Mouse (Mus musculus): ENCODE data around the gene Pygo2.

Pygo2 gene

DNA sequence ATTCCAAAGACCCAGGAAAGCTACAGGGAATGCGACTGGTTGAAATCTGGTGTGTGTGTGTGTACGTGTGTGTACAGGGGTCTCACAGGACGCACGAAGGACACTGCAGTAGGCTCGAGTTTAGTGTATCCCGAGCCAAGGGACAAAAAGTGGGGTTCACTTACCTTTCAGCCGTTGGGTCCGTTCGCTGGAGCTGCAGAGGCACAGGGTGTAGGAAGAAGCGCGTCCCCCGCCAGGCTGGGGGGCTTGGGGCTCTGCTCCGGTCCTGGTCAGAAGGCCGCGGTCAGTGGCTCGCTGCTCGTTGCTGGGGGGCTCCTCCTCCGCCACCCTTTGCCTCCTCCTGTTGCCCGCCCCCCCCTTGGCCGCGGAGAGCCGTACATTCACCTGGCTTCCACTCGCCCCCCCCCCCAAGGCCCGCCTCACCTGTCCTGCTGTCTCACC is 37.1 kb upstream of the Pygo2 start:
- peak; percentile 35 for DNase-seq (ENCODE audit: low spot score)

DNA sequence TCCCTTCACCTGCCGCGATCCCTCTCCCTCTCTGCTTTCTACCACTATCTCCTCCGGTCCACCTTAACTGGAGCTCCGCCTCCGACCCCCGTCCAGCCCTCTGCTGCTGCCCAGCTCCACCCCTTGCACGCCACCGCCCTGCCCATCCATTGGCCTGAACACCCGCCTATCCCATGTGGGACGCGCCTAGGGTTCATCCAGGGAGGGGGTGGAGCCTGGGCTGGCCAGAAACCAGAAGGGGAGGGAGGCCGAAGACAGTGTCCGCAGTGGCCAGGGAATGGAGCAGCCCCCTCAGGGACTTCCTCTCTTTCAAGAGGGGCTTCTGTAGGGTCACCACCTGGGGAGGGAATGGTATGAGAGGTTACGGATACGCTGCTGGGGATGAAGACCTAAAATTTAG is 36.4 kb upstream of the Pygo2 start:
- peak; percentile 98 for DNase-seq (ENCODE audit: low spot score)

DNA sequence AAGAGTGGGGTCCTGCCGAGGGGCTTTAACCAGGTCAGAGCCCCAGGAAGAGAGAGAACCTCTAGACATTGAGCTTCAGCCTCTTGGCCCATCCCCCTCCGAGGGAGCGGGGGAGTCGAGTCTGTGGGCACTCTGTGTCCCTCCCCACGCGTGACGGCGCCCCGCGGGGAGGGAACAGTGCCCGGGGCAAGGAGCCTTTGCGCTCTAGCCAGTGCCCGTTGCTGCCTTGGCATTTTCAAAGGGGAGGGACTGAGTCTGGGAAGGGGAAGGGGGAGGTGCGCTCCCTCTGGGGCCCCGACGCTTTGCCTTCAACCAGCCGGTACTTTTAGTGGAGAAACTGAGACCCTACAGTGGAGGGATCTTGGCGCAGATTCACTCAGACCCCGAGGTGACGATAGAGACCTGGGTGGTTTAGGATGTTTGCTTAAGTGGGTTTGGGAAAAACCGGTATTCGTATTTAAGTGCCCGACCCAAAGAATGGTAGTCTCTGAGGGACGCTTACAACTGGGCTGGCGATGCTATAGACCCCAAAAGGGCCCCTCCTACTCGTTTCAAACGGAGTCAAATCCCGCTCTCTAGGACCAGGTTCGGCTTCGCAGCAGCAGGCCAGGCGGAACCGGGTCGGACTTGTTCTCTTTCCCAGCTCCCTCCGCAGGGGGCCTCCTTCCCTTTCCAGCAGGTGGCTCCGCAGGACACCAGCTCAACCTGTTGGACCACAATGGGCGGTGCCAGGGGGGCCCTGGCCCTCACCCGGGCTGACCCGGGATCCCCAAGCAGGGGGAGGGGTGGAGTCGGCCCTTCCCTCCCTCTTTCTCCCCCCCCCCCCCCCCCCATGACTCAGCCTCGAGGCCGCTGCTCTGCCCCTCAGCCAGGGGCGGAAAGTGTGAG is 35.8 kb upstream of the Pygo2 start, which contains the start of gene Zbtb7b:
TSS of gene Zbtb7b (minus strand) at position 771 of the 888 bp plus-strand sequence.
- DNase-seq (ENCODE audit: low spot score) = peak; percentile 83

DNA sequence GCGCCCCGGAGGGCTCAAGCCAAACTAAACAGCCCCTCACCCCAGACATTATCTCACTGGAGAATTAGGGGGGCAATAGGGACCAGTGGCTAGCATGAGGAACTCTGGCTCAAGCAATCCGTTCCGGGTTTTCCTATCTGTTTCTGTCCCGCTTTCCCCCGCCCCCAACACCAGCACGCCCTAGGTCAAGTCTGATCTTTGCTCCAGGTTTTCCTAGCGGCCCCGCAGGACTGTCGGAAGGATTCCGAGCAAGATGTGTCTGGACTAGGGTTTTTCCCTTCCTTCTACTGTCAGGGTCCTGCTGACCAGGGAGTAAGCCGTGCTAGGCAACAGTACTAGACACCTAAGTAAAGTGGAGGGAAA is 35.1 kb upstream of the Pygo2 start:
- peak; percentile 68 for DNase-seq (ENCODE audit: low spot score)

DNA sequence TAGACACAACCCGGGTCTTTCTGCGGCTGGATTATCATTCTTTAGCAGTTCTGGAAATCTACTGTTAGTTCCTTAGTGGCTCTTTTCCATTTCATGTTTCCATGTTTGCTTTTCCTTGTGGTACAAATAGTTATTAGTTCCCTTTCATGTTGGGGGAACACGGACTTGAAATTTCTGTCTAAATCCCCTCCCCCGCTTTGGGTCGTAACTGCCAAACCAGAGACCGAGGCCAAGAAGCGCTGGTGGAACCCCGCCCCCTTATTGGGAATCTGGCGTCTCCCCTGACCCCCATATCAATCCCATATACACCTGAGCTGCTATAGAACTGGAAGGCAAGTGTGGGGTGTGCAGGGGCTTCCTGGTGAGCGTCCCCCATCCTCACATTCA is 34.6 kb upstream of the Pygo2 start:
- DNase-seq (ENCODE audit: low spot score) = no peak

DNA sequence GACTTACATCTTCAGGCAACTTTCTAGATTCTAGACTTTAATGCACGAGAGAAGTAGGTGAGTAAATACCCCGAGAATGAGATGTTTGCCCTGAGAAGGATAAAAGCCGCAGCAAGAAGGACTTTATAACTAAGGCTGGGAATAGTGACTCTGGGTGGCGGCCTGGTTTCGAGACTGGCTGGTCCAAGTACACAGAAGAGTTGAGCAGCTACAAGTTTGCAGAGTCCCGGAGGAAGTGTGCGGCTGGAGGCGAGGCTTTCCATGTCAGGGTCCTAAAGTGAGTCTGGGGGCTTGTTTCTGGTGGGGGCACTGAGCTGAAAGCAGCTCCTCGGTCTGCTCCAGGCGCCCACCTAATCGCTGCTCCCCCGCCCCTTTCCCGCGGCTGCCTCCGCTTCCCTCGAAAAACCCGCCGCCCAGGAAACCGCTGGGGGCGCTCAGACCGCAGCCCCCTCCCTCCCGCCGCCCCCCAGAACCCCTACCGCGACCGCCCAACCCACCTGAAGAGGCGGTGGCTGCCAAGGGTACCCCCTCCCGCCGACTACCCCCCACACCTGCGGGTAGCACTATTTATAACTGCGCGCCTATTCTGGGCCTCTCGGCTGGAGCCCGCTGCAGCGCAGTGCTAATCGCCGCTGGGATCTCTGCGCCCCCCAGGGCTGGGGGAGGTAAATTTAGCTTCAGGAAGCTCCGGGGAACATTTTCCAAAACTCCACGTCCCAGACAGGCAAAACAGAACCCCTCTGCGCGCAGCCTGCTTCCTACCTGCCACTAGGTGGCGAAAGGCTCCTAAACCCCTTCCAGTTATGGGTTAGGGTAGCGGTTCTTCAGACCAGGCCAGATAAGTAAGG is 34.0 kb upstream of the Pygo2 start:
- peak; percentile 55 for DNase-seq (ENCODE audit: low spot score)

DNA sequence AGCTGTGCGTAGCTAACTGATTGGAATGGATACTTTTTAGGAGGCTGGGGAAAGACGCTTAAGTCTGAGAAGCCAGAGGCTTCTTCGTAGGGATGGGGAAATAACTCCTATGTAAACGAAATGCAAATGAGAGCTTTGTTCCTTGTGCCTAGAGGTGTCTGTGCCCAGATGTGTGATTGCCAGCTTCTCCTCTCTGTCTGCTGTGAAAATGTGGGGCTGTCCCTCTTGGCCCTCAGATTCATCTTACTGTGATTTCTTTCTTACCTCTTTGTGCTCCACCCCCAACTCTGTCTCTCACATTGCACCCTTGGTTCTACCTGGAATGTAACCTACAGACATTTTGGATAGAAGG is 33.4 kb upstream of the Pygo2 start:
- no peak for DNase-seq (ENCODE audit: low spot score)

DNA sequence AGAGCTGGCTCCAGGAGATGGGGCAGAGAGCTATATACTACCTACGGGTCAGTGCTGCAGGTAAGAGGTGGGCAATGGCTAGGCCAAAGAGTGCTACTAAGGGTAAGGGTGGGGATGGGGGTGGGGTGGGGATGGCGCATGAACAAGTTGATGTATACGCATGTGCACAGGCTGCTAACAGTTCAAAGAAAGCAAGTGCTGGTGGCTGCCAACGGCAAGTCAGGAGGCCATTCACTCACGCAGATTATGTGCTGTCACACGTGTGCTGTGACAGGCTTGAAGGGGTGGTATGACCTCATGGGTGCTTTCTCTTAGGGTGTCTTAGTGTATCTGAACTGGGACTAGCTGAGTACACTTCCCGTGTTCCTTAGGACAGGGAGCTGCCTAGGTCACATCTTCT is 28.7 kb upstream of the Pygo2 start:
- no peak for DNase-seq (ENCODE audit: low spot score)

DNA sequence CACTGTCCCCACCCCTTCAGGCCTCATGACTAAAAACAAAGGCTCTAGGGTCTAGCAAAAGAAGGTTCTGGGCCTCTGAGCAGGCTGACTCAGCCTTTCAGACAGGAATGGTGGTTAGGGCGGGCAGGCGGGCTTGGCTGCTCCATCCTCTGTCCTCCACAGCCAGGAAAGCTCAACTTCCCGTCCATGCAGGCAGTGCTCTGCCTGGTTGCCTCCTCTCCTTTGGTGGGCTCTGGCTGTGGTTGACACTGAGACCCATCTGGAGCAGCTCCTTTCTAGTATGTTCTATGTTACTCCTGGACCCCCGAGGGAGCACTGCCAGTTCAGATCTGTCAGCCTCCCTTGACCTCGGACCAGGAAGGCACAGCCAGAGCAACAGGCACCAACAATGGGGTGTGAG is 27.3 kb upstream of the Pygo2 start, which contains the start of gene Lenep:
TSS of gene Lenep (minus strand) at position 101 of the 400 bp plus-strand sequence.
- no peak for DNase-seq (ENCODE audit: low spot score)

DNA sequence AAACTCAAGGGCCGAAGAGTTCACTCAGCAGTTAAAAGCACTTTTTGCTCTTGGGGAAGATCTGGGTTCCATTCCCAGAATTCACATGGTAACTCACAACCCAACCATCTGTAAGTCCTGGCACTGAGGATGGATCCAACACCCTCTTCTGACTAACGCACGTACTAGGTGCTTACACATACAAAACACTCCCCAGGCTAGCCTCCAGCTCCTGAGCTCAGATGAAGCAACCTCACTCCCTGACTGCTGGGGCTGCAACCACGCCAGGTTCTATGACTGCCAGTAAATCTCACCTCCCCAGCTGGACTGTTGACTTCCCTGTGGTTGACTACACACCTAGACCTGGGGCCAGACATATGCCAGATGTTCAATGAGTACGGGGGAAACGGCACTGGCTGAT is 23.1 kb upstream of the Pygo2 start:
- DNase-seq (ENCODE audit: low spot score) = no peak

DNA sequence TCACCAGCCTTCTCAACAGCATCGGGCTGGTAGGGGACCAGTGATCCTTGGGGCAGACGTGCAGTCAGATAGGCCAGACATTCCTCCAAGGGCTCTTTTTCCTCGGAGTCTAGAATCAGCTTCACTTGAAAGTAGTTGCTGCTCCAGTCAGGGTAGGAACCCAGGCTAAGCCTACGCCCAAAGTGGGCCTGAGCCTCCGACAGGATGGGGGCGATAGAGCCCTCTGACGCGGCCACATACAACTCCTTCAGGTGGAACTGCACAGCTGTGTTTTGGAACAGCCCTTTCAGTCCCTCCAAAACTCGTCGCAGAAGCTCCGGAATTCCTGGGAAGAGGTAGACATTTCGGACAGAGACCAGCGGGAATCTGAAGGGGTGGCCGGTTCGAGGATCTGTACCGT is 21.6 kb upstream of the Pygo2 start:
- no peak for DNase-seq (ENCODE audit: low spot score)

DNA sequence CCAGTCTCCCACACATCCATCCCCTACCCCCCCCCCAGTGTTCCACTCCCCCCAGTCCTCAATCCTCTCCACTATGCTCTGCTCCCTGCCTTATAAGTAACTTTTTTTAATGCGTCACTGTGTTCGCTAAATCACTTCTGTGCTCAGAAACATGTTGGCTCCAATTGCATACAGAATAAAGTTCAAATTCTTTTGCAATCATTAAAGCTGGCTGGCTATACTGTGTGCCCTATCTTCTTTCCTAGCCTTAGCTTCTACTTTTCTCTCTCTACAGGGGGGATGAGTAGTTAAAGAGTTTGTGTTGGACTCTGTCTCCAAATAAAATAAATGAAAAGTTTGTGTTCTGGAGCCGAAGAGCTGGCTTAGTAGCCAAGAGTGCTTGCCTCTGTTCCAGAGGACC is 20.3 kb upstream of the Pygo2 start:
- DNase-seq (ENCODE audit: low spot score) = no peak

DNA sequence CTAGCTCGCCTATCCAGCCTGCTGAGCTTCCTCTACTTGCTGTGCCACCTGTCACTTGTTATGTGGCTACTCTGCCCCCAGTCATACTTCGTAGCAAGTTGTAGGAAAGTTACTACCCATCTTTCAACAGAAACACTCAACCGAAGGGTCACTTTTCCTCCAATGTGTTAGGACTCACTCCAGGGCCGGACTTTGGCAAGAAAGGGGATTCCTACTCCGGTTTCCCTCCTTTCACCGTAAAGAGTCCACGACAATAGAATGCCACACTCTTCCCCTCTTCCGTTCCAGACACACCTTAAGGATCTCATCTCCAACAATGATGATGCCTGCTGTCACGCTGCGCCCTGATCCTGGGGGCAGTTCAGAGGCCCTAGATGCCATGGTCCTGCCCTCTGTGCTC is 19.1 kb upstream of the Pygo2 start:
- DNase-seq (ENCODE audit: low spot score) = no peak

DNA sequence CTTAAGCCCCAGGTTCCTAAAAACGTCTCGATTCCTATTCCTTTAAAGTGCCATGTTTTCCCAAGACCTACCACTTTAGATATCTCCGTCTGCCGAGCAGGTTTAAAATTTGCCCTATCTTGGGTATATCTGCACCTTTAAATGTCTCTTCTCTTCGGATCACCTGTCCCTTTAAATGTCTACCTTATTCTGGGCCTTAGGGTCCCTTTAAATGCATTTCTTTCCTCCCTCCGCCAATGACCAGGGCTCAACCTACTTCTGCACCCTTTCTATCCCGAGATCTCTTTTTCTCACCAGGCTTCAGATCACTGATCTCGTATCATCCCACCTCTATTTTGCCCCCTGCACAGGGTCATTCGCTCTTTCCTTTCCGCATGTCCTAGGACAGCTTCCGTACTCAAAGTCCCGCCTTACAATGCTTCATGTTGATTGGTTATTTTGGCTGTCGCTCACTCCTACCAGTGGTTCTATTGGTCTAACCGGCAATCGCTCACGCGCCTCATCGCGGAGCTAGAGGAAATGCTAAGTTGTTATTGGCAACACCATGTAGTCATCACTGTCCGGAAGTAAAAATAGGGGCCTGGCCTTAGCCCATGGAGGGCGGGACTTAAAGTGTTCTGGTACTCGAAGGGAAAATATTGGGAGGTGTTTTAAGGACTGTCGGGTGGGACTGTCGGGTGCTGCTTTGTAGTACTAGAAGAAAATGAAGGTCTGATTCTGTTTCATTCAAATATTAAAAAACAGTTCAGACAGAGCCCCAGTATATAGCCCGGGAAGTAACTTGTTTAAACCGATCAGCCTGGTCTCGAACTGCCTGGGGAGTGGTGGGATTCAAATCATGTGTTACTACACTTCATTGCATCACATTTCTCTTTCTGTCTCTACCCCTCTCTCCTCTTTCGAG is 18.3 kb upstream of the Pygo2 start, which contains the start of gene Flad1:
TSS of gene Flad1 (minus strand) at position 381 of the 904 bp plus-strand sequence.
- DNase-seq (ENCODE audit: low spot score) = peak; percentile 93

DNA sequence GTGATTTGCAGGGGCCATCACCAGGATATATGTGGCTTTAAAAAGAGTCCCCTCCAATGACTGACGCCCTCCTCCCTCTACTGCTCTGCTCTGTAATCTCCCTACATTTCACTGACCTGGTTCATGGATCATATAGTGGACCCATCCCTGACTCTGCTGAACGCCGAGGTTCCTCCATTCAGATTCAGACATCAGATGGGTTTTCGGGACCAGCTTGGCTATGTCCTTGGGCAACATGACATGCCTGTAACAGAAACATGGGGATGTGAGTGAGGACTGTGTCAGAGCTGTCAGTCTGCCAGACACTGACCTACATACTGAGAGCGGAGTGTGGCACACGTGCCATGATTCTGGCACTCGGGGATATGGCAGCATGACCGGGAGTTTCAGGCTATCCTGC is 13.9 kb upstream of the Pygo2 start:
- no peak for DNase-seq (ENCODE audit: low spot score)

DNA sequence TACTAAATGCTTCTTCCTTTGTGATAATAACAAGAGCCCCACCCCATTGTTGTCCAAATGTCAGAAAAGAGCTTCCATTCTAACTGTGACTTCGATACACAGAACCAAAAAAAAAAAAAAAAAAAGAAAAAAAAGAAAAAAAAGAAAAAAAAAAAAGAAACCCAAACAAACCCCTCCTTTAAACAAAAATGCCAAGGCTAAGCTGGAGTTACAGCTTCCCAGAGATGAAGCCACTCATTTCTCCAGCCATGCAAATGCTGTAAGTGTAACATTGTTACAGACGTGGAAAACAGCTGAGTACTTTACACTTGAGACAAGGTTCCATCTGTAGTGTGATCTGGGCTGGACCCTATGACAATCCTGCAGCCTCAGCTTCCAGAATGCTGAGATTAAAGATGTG is 12.9 kb upstream of the Pygo2 start:
- DNase-seq (ENCODE audit: low spot score) = no peak

DNA sequence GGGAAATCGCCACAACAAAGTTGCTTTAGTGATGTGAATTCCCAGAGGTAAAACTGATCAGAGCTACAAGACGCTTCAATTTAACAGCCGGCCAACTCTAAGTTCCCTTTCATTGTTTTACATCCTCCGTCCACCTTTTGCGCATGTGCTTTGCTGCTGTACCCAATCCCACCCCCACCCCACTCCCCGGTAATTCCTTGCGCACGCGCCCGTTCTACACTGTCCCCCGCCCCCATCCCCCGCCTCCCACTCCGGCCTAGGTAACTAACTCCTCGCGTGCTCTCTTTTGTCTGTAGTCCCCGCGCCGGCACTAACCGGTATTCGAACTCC is 12.2 kb upstream of the Pygo2 start:
- DNase-seq (ENCODE audit: low spot score) = no peak

DNA sequence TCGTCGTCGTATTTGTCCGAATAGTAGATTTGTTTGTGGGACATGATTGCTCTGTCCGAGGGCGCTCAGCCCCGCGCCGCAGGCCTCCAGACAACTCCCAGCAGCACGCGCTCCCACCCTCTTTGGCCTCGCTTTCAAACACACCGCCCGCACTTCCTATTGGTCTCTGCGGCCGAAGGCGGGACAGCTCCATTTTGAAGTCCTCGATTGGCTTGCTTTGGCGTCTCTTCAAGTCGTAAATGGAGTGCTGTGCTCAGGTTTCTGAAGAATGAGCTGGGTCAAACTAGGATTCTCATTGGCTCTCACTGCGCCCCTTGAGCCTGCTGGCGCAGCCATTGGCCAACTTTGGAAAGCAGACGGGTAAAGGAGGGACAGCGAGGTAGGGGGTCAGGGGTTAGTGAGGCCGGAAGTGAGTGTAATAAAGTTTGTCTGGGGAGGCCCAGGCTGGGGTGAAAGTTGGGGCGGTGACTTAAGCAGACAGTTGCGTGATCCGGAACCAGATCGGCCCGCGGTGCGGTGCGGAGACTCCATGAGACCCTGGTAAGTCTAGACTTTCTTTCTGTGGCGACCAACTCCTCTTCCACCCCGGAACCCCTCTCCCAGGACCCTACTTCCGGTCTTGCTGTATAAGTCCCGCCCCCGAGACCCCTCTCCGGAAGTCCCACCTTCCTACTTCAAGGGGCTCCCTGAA is 11.7 kb upstream of the Pygo2 start, which contains the start of the genes Cks1b and Shc1:
TSS of gene Cks1b (minus strand) at position 214 of the 691 bp plus-strand sequence.
TSS of gene Shc1 (plus strand) at position 274 of the 691 bp plus-strand sequence.
- peak; percentile 83 for DNase-seq (ENCODE audit: low spot score)

DNA sequence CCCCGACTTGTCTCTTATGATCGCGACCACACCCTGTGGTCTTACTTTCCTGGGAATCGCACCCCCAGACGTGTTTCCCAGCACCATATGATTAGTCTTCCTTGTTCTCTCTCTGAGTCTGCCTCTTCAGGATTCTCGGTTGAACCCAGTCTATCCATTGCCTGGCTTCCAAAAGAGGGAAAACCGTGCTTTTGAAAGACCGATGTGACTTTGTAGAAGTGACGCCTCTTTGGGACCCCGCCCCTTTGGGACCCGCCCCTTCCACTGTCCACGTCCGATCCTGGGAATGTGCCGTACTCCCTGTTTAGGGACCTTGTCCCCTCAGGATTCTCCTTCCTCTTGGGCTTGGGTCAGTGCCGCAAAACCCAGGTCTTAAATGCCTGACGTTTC is 11.2 kb upstream of the Pygo2 start:
- DNase-seq (ENCODE audit: low spot score) = peak; percentile 66

DNA sequence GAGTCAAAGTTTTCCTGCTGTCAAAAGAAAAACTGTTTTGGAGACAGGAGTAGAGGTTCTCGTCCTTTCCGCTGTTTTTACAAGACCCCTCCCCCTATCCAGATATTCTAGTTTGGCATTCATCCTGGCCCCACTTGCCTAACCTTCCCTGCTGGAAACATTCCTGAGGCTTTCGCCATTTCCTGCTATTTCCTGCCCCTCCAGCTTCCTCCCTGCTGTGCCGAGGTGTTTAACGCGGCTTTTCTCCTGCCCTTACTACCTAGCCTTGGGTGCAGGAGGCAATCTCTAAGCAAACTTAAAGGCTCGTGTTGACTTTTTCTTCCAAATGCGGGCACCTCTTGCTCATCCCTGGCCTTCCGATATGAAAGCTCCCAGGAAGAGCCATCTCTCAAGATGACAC is 10.4 kb upstream of the Pygo2 start:
- DNase-seq (ENCODE audit: low spot score) = peak; percentile 44

DNA sequence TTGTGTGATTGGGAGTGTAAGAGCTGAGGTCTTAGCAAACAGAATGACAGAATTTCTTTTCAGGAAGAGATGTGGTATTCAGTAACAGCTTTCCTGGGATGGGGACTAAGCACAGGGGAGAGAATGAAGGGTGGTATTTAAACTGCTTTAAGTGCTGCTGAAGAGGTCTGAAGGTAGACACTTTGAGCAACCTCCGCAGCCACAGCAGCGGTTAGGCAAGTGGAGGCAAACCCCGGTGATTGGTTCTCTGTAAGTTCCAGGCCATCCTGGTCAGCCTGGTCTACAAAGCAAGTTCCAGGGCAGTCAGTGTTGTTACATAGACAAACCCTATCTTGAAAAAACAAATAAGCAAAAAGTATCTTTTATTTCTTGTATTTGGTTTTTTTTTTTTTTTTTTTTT is 10.0 kb upstream of the Pygo2 start:
- DNase-seq (ENCODE audit: low spot score) = no peak

Measured in urinary bladder, postnatal 25 days (tissue).